Mouse (Mus musculus): ENCODE measurements around the gene Cnga4. TPM values are rescaled to one million over a fixed set of nuclear protein-coding genes. Genes with fewer than 3 reads are reported as not detected.
"Not testable (repeated sequence)": the region's sequence is repeated elsewhere in the genome, so short reads cannot be mapped to it uniquely, and the experiment has no call there.

Cnga4 gene
- polyA plus RNA-seq (2012; rRNA removed), result 0.05 and 0.06 TPM in 2 replicates
- 0.12 TPM in 1 of 2 replicates, not detected in the other for polyA plus RNA-seq (2014; fragmentation: Nextera tagmentation; extraction: Ambion mirVana)

GRCm38 (mm10) chr7:105404268-105404667, at the start of gene Cnga4:
Gene Cnga4 (plus strand): TSS chr7:105404568.
- no peaks in the 10 kb centered on the region for H3K27me3 ChIP-seq (ENCODE audit: control insufficient read depth, insufficient read depth, low read length)
- H3K36me3 ChIP-seq (ENCODE audit: control insufficient read depth, insufficient read depth, low read length), result no peaks in the 10 kb centered on the region
- no peak within 1 kb of the TSS for H3K9ac ChIP-seq (ENCODE audit: low read depth, low read length, severe bottlenecking)
- ATAC-seq (ENCODE audit: low FRiP score, low read depth) (no peak), DNase-seq (ENCODE audit: low spot score) (no peak)
- whole genome bisulfite sequencing, result 46% methylated on average over 5 of the region's 5 CpGs
- no peaks in the 10 kb centered on the region for H3K4me1 ChIP-seq (ENCODE audit: control insufficient read depth, insufficient read depth, low read length)
- H3K4me3 ChIP-seq (replicated peaks; ENCODE audit: low read length), result no peak within 1 kb of the TSS
- no peak for TF ChIP-seq POLR2A (IDR thresholded peaks at IDR 0.05; ENCODE audit: borderline replicate concordance, extremely low read depth, insufficient read depth, insufficient read length)
- no peak within 1 kb of the TSS for H3K4me2 ChIP-seq (replicated peaks; ENCODE audit: low read depth, low read length, severe bottlenecking)
- H3K27ac ChIP-seq (replicated peaks; ENCODE audit: low read depth, low read length), result no peak within 1 kb of the TSS
- H3K9me3 ChIP-seq (ENCODE audit: control insufficient read depth, low read length), result no peaks in the 10 kb centered on the region

DNA sequence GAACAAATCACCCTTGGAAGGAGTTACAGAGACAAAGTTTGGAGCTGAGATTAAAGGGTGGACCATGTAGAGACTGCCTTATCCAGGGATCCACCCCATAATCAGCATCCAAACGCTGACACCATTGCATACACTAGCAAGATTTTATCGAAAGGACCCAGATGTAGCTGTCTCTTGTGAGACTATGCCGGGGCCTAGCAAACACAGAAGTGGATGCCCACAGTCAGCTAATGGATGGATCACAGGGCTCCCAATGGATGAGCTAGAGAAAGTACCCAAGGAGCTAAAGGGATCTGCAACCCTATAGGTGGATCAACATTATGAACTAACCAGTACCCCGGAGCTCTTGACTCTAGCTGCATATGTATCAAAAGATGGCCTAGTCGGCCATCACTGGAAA, 48.3 kb upstream of the Cnga4 start:
- no CpG with 5 or more reads among the region's 5 CpGs for WGBS
- not testable (repeated sequence) for H3K27me3 ChIP-seq (ENCODE audit: control insufficient read depth, insufficient read depth, low read length); H3K4me1 ChIP-seq (ENCODE audit: control insufficient read depth, insufficient read depth, low read length); DNase-seq (ENCODE audit: low spot score); H3K4me3 ChIP-seq (replicated peaks; ENCODE audit: low read length); H3K27ac ChIP-seq (replicated peaks; ENCODE audit: low read depth, low read length); ATAC-seq (ENCODE audit: low FRiP score, low read depth); H3K9me3 ChIP-seq (ENCODE audit: control insufficient read depth, low read length); H3K9ac ChIP-seq (ENCODE audit: low read depth, low read length, severe bottlenecking); H3K4me2 ChIP-seq (replicated peaks; ENCODE audit: low read depth, low read length, severe bottlenecking); H3K36me3 ChIP-seq (ENCODE audit: control insufficient read depth, insufficient read depth, low read length)

- H3K9me3 ChIP-seq (ENCODE audit: control insufficient read depth, low read length); H3K4me1 ChIP-seq (ENCODE audit: control insufficient read depth, insufficient read depth, low read length); H3K27ac ChIP-seq (replicated peaks; ENCODE audit: low read depth, low read length); H3K4me3 ChIP-seq (replicated peaks; ENCODE audit: low read length); H3K27me3 ChIP-seq (ENCODE audit: control insufficient read depth, insufficient read depth, low read length); H3K4me2 ChIP-seq (replicated peaks; ENCODE audit: low read depth, low read length, severe bottlenecking); H3K9ac ChIP-seq (ENCODE audit: low read depth, low read length, severe bottlenecking); ATAC-seq (ENCODE audit: low FRiP score, low read depth); H3K36me3 ChIP-seq (ENCODE audit: control insufficient read depth, insufficient read depth, low read length); DNase-seq (ENCODE audit: low spot score): not testable (repeated sequence)
- 87% methylated on average over 1 of the region's 2 CpGs for WGBS
Measured at GRCm38 (mm10) chr7:105356487-105356886, 47.9 kb upstream of the Cnga4 start.

GRCm38 (mm10) chr7:105361713-105362112, 42.7 kb upstream of the Cnga4 start:
- H3K27me3 ChIP-seq (ENCODE audit: control insufficient read depth, insufficient read depth, low read length), result no peaks in the 10 kb centered on the region
- no peak for ATAC-seq (ENCODE audit: low FRiP score, low read depth)
- H3K9ac ChIP-seq (ENCODE audit: low read depth, low read length, severe bottlenecking), result no peak overlapping the region
- 83% methylated on average over 2 of the region's 2 CpGs for WGBS
- no peak overlapping the region for H3K27ac ChIP-seq (replicated peaks; ENCODE audit: low read depth, low read length)
- TF ChIP-seq POLR2A (IDR thresholded peaks at IDR 0.05; ENCODE audit: borderline replicate concordance, extremely low read depth, insufficient read depth, insufficient read length), result no peak
- no peak overlapping the region for H3K4me3 ChIP-seq (replicated peaks; ENCODE audit: low read length)
- H3K36me3 ChIP-seq (ENCODE audit: control insufficient read depth, insufficient read depth, low read length), result no peaks in the 10 kb centered on the region
- no peak for DNase-seq (ENCODE audit: low spot score)
- no peaks in the 10 kb centered on the region for H3K4me1 ChIP-seq (ENCODE audit: control insufficient read depth, insufficient read depth, low read length)
- no peaks in the 10 kb centered on the region for H3K9me3 ChIP-seq (ENCODE audit: control insufficient read depth, low read length)
- H3K4me2 ChIP-seq (replicated peaks; ENCODE audit: low read depth, low read length, severe bottlenecking), result no peak overlapping the region

- Histone ChIP-seq H3K9ac (ENCODE audit: low read depth, low read length, severe bottlenecking) (no peak overlapping the region), H3K27me3 (ENCODE audit: control insufficient read depth, insufficient read depth, low read length) (no peaks in the 10 kb centered on the region), H3K9me3 (ENCODE audit: control insufficient read depth, low read length) (no peaks in the 10 kb centered on the region), H3K36me3 (ENCODE audit: control insufficient read depth, insufficient read depth, low read length) (no peaks in the 10 kb centered on the region), H3K4me1 (ENCODE audit: control insufficient read depth, insufficient read depth, low read length) (no peaks in the 10 kb centered on the region), H3K4me2 (replicated peaks; ENCODE audit: low read depth, low read length, severe bottlenecking) (no peak overlapping the region), H3K27ac (replicated peaks; ENCODE audit: low read depth, low read length) (no peak overlapping the region), H3K4me3 (replicated peaks; ENCODE audit: low read length) (no peak overlapping the region)
- DNase-seq (ENCODE audit: low spot score) (no peak), ATAC-seq (ENCODE audit: low FRiP score, low read depth) (no peak)
- WGBS, result 82% methylated on average over 5 of the region's 5 CpGs
- no peak for TF ChIP-seq POLR2A (IDR thresholded peaks at IDR 0.05; ENCODE audit: borderline replicate concordance, extremely low read depth, insufficient read depth, insufficient read length)
Measured at GRCm38 (mm10) chr7:105367268-105367667, 37.1 kb upstream of the Cnga4 start.

- Histone ChIP-seq H3K27me3 (ENCODE audit: control insufficient read depth, insufficient read depth, low read length) (no peaks in the 10 kb centered on the region), H3K9me3 (ENCODE audit: control insufficient read depth, low read length) (no peaks in the 10 kb centered on the region), H3K4me2 (replicated peaks; ENCODE audit: low read depth, low read length, severe bottlenecking) (no peak within 1 kb of the TSS), H3K27ac (replicated peaks; ENCODE audit: low read depth, low read length) (no peak within 1 kb of the TSS), H3K4me1 (ENCODE audit: control insufficient read depth, insufficient read depth, low read length) (no peaks in the 10 kb centered on the region), H3K9ac (ENCODE audit: low read depth, low read length, severe bottlenecking) (no peak within 1 kb of the TSS), H3K4me3 (replicated peaks; ENCODE audit: low read length) (no peak within 1 kb of the TSS), H3K36me3 (ENCODE audit: control insufficient read depth, insufficient read depth, low read length) (peaks cover 3% of the 10 kb centered on the region; the same call in 1 of the 2 replicates)
- 97% methylated on average over 1 of the region's 1 CpGs for WGBS
- no peak for TF ChIP-seq POLR2A (IDR thresholded peaks at IDR 0.05; ENCODE audit: borderline replicate concordance, extremely low read depth, insufficient read depth, insufficient read length)
- DNase-seq (ENCODE audit: low spot score) (no peak), ATAC-seq (ENCODE audit: low FRiP score, low read depth) (no peak)
Measured at GRCm38 (mm10) chr7:105367930-105368329, 36.4 kb upstream of the Cnga4 start, which contains the start of gene Olfr692. Gene Olfr692 (plus strand): TSS chr7:105368230.
